Mouse (Mus musculus) urinary bladder, postnatal 10 days (tissue): ENCODE measurements around the gene Fam171a1.
"Not testable (repeated sequence)": the region's sequence is repeated elsewhere in the genome, so short reads cannot be mapped to it uniquely, and the experiment has no call there.

Experiments
- DNase-seq: peaks from one replicate; pipeline ENCODE4 v3.0.0; 2022; ENCODE audit warnings: low spot score

Gene Fam171a1

DNA sequence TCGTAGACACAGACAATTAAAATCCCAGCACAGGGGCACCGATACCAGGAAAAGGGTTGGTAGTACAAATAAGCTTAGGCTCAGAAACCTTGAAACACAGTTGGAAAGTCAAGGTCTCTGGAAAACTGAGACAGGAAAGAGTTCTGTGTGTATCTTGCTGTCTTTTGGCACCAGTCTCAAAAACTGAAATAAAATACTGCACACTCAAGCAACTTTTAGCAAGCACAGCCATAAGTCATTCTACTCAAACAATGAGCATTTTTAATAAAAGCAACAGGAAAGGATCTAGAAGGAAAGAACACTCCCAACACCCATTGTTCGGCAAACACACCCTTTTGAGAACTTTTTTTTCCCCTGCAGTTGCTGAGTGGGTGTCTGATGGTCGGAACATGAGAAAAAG, at the start of gene Fam171a1:
TSS of gene Fam171a1 (plus strand) at position 359 of the 400 bp plus-strand sequence.
- DNase-seq, result no peak

DNA sequence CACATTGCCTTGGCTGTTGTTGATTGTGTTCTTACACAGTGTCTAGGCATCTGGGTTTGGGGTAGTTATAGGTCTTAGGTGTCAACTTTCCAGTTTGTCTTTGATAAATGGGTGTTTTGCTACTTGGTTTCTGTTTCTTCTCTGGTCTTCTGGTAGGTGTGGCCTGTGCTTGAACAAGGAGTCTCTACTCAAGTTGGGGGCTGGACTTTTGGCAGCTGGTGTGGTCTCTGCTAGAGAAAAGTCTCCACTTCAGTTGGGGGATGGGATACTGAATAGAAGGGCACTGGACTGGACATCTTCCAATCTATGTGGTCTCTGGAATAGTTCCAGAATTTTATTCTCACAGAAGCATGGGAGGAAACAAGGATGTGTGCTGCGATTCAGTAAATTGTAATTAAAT, 44.9 kb upstream of the Fam171a1 start:
- no peak for DNase-seq

DNA sequence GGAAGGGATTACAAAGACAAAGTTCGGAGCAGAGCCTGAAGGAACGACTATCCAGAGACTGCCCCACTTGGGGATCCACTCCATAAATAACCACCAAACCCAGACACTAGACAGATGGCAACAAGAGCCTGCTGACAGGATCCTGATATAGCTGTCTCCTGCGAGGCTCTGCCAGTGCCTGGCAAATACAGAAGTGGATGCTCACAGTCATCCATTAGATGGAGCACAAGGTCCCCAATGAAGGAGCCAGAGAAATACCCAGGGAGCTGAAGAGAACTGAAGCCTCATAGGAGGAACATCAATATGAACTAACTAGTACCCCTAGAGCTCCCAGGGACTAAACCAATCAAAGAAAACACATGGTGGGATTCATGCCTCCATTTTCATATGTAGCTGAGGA, 25.7 kb upstream of the Fam171a1 start:
- not testable (repeated sequence) for DNase-seq

DNA sequence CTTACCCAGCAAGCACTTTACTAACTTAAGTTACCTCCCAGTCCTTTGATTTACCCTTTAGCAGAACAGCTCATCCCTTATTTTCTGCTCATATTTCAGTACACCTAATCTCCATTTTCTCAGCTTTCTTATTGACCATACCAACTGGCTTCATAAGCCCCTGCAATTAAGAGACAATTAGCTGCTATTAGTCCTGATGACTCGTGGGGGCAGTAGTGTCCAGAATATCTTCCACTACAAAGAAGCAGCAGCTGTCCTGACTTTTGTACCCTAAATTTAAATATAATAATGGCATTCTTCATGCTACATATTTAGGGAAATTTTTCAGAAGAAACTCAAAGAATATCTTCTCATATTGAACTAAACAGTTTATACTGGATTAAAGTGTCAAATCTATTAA, 24.8 kb upstream of the Fam171a1 start:
- DNase-seq, result no peak

DNA sequence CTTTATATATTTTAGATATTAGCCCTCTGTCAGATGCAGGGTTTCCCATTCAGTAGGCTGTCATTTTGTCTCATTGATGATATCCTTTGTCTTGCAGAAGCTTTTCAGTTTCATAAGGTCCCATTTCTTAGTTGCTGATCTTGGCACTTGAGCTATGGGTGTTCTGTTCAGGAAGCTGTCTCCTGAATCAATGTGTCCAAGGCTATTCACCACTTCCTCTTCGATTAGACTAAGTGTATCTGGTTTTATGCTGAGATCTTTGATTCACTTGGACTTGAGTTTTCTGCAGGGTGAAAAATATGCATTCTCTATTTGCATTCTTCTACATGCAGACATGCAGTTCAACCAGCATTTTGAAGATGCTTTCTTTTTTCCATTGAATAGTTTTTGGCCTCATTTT, 17.9 kb upstream of the Fam171a1 start:
- no peak for DNase-seq

DNA sequence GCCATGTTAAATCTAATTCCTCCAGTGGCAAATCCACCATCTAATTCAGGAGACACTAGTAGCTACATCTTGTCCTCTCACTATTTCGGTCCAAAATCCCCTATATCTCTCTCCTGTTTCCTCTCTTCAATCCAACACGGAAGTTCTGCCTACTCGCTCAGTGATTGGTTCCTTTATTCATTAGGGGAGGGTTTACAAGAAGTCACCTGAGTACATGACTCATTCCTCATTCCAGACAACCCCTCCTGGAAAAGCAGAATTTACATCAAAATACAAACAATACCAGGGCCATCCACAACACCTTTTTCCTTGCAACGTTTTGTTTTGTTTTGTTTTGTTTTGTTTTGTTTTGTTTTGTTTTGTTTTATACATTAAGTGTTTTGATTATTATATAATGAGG, 14.1 kb upstream of the Fam171a1 start:
- DNase-seq, result no peak

DNA sequence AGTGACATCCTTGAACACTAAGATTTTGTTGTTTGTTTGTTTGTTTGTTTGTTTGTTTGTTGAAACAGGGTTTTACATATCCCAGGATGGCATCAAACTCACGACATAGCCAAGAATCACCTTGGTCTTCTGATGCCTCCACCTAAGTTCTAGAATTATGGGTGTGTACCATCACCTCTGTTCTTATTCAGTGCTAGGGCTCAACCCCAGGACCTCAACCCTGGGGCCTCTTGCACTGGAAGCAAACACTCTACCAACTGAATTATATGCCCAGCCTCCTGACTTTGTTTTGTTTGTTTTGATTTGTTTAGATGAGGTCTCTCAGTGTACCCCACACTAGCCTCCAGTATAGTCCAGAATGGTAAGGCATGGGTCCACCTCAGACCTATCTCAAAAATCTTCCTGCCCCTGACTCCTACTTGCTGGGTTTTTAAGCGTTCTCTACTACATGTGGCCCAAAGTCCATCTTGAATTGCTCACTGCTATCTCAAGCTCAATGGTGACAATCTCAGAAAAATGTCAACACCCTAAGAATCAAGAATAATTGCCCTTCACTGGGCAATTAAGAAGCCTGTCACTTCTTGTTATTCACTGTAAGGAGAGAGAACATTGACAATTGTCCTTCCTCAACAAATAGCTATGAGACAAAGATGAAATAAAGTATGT, 12.6 kb upstream of the Fam171a1 start:
- no peak for DNase-seq

DNA sequence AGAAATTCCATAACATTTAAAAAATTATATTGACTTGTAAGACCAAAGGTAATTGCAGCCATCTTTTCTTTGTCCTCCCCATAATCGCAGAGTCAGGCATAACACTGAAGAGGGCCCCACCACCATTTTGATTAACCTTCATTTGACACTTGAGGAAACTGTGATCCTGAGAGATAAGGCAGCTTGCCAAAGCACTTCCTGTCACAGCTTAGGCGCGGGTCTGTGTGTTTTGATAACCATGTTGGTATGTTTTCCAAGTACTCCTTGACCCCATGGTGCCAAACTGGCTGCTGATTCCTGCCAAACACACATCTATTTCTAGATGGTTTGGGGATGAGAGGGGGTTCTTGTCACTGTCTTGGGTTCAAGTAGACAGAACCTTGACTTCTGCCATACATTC, 11.7 kb upstream of the Fam171a1 start:
- DNase-seq, result no peak

DNA sequence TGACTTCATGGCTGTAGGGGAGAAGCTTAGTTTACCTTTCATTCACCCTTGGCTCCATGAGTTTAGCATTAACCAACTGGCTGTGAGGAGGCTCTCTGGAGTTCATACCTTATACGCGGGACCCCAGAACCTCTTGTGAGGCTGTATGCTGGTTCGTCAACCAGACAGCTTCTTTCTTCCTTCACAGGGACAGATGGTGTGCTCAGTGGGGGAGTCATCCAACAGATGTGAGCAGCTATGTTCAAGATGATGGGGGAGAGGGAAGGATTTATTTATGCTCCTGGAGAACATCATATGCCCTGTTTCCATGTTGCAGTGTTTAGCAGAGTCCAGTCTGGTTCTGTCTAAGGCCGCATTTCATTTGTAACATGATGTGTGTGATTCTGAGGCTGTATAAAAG, 6.6 kb upstream of the Fam171a1 start:
- DNase-seq, result no peak

DNA sequence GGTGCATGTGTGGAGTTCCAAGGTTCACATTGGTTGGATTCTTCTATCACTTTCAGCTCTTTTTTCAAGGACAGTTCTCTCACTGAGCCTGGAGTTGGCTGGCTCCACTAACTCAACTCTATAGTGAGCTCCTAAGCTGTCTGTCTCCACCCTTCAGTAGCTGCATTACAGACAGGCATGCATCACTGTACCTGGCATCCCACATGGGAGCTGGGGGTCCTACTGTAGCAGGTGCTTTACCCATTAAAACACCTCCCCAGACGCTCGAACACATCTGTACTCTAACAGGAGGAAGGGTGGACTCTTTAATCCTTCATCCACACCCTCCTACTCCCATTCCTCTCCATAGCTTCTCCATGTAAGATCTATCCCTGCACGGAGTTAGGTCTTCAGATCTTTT, 5.6 kb upstream of the Fam171a1 start:
- DNase-seq, result no peak

DNA sequence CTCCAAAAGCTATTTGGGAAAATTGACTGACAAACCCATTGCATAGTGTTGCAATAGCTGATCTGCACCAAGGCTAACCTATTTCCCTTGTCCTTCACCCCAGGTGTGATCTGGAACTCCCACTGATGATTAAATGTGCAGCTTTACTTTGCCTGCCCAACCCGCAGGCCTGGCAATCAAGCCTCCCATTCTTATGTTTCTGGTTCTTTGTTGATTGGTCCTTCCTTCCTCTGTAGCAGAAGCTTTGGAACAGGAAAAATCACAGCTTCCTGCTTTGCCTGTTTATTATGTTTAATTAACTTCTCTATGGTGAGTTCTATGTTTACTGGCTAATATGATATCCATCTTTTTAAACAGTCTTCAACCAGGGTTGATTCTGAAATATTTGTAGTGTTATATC, 5.2 kb upstream of the Fam171a1 start:
- DNase-seq, result no peak

DNA sequence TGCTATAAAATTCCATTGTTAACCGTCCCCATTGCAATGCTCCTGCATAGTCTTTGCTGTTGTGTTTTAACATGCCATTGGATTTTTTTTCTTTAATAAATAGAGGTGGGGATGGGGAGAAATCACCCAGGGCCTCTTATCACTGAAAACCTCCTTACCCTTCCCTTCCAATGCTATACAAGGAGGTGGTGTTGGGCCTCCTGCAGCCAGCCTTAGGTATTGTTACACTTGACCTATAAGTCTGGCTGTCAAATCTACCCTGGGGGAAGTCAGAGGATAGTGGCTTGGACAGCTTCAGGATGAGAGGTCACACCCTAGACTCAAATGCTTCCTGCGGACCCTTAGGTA, 3.8 kb downstream of the Fam171a1 start:
- no peak for DNase-seq

DNA sequence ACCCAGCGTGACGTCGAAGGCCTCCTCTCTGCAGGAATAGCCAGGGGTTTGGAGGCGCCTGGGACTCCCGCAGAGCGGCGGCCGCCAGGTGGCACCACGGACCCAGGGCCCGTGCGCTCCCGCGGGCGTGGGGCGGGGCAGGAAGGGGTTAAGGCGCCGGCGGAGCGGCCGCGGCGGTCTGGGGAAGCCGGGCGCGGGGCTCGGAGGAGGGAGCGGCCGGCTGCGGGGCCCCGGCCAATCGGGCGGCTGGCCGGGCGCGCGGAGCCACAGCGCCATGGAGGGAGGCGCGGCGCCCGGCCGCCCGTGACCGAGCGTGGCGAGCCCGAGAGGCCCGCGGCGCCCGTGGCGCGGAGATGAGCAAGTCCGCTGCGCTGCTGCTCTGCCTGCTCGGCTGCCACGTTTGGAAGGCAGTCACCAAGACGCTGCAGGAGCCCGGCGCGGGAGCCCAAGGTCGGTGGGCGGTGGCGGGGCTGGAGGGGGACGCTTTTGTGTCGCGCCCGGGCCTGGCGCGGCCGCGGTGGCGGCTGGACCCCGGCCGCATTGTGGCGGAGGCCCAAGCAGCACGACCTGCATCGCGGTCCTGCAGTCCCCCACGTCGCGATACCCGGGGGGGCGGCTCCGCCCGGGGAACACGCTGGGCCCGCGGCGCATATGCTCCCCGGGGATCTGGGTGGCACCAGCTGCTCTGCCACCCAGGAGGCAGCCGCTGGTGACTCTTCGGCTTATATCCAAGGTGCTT, 4.3 kb downstream of the Fam171a1 start:
- peak; percentile 41 for DNase-seq

DNA sequence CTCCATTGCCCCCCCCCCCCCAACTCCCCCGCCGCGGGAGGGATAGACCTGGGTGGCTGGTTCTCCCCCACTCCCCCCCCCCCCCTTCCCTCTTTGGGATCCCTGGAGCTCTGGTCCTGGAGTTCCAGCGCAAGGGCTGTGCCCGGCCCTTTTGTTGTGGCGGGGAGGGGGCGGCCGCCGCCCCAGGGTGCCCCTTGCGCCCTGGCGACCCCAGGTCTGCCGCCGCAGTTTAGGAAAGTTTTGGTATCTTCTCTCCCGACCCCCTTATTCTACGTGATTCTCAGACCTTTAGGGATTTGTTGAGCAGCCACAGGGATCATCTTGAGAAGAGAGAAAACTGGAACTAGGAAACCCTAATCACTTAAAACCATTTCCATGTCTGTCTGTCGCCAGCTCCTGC, 4.9 kb downstream of the Fam171a1 start:
- DNase-seq, result no peak

DNA sequence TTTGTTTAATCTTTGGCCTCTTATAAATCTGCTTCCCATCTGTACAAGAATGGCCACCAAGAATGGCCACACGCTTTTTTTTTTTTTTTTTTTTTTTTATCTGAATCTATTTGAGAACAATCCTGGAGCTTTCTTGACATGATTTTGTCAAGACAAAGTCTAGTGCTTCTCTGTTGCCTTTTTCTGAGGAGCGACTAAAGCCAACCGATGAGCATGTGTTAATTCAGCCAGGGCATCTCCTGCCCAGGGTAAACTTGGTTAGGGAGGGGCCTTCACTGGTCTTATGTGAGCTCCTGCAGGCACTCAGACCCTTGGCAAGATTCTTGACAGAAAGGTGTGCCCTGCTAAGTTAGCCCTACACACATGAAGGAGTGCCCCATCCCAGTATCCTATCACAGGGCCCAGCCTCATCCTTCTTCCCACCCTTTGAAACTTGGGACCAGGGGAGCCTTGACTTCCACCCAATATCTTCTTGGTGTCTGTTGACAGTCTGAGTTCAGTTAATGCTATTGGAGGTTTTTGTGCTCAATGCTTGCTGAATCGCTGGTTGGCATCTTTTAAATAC, 5.4 kb downstream of the Fam171a1 start:
- DNase-seq, result no peak

DNA sequence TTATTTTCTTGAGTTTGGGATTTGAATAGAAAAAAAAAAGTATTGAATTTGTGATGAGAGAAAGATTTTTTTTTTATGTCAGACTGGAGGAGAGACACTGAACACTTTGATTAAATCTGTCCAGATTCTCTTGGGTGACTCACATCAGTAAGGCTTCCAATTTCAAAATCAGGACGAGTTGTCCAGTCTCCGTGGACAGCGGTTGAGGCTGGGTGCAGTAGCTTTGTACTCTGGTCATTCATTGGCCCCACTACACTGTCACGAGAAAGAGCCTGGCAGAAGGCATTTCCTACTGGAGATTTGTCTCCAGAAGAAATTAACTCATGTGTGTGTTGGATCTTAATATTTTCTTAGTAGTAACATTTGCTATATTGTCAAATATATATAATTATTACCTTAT, 8.5 kb downstream of the Fam171a1 start:
- DNase-seq, result no peak

DNA sequence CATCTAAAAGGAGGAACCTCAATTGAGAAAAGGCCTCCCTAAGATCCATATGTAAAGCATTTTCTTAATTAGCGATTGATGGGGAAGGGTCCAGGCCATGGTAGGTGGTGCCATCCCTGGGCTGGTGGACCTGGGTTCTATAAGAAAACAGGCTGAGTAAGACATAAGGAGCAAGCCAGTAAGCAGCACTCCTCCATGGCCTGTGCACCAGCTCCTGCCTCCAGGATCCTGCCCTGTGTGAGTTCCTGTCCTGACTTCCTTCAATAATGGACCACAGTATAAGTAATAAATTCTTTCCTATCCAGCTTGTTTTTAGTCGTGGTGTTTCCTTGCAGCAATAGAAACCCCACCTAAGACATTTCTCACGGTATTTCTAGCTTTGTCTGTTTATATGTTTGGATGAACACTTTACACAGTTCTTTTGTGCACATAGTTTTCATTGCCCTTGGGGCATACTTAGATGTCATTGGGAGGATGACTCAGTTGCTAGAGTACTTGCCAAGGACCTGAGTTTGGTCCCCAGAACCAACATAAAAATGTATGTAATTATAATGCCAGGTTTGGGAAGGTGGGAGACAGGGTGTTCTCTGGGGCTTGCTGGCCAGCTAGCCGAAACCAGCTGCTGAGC, 13.3 kb downstream of the Fam171a1 start:
- DNase-seq, result no peak

DNA sequence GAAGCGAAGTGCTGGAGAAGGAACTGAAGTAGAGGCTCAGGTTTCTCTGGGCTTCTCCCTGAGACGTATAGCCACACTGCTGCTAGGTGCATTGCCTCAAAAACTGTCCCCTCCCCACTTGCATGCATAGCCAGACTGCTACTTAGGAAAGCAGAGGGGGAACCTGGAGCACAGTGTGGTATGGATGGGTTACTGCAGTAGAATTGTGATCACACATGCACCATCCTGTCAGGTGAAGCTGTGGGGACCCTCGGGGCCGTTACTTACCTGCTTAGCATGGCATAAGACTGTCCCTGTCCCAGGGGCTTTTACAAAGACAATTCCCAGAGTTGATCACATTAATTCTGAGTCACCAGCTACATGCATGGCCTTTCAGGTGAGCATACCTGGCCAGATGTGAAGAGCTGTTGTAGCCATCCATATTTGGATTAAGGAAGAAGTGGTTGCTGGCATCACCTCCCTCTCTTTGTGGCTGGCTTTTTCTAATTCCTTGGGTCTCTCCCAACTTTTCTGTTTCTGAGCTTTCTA, 14.4 kb downstream of the Fam171a1 start:
- no peak for DNase-seq

DNA sequence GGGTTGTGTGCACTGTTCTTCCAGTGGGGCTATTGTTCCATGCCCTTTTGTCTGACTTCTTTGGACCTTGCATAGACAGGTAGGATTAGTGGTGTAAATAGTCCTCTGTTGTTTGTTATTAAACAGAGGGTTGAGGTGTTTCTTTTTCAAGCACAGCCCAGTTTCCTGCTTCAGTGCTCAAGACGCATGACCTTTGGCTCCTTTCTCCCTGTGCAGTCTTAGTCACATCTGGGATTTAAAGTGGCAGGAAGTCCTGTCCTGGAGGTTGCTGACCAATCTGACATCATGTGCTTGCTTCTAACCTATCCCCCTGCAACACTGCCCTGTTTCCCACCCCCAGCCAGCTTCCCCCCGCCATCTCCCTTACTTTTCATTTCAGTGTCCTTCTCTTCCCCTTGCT, 14.9 kb downstream of the Fam171a1 start:
- no peak for DNase-seq

DNA sequence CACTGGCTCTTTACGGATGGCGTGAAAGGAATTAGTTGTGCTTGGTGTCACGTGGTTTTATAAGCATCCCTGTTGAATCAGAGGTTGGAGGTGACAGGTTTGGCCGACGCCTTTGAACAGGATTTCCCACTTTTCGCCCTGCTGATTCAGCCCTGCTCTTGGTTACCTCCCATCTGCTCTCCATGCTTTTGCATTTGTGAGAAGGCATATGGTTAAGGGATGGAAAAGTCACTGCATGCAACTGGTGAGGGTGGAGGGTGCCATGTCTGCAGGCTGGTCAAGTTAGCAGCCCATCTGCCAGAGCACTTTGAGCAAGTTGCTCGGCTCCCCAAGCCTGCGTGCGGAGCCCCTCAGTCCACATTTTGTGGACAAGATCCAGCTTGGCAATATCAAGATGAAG, 18.4 kb downstream of the Fam171a1 start:
- no peak for DNase-seq

DNA sequence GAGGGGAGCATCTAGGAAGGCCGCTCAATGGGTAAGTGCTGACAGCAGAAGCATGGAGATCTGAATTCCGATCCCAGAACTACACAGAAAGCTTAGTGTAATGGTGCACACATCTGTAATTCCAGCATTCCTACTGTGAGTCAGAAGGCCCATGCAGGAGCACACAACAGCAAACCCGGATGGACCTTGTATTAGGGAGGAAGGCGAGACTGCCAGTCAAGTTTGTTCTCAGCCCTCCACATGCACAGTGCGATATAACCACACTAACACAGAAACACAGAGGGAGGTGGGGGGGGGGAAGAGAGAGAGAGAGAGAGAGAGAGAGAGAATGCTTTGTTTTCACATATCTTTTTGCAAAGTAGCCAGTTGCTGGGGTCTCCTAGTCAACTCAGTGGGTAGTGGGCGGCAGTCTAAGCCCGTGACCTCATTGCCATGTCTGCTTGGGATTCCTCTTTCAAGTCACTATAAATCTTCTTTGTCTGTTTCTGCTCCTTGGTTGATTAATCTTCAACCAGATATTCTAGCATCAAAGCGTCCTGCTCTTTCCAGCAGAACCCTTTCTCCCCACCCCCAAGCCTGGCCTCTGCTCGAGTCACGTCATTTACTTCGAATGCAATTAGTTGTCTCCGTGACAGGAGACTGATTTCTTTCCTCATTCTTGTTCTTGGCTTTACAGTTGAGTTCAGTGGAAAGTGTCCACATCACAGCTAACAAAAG, 20.7 kb downstream of the Fam171a1 start:
- DNase-seq, result no peak

DNA sequence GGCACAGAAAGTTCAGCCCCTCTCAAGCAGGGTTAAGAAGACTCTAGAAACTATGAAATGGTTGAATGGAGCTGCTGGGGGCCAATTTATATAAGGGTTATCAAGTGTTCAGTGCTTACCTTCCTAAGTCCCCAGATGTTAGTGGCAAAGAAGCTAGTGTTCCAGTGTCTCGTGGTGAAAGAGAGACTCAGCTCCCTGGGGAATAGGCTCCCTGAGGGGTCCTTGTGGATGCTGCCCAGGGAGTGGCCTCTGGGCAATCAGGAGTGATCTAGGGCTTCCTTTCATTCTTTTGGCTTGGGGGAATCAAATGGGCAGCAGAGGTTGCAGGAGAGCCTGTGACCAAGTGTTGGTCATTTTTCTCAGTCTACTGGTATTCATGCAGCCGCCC, 21.3 kb downstream of the Fam171a1 start:
- no peak for DNase-seq
